Mouse (Mus musculus) adrenal gland, adult (tissue): ENCODE measurements around the gene Idua.

Experiments used
- DNase-seq, 2 experiments: peaks; one replicate each; pipeline ENCODE4 v3.0.0; 2022 to 2023; ENCODE audit warnings: low spot score in 1 of 2; ENCODE audit not compliant: inconsistent age in 2 of 2

Gene Idua

GRCm38 (mm10) chr5:108718051-108718450 is 57.9 kb downstream of the Idua start:
- peak in 1 of 2 experiments; percentile 3 for DNase-seq

DNA sequence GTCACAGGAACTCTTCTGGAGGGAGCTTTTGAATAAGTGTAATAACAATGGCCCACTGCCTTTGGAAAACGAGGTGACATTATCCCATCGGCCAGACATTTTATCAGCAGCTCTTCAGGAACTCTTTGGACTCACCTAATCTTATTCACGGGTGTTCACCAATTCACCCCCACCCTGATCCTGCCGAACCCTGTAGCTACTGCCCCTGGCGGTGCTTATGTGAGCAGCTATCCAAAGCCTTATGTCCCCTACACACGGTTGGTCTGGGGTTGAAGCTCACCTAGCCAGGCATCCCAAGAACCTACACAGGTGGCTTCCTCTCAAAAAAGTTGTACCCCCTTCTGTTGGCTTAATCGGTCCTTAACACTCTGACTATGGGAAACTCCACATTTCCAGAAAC is 59.6 kb downstream of the Idua start:
- DNase-seq = peak in 1 of 2 experiments; percentile 3

DNA sequence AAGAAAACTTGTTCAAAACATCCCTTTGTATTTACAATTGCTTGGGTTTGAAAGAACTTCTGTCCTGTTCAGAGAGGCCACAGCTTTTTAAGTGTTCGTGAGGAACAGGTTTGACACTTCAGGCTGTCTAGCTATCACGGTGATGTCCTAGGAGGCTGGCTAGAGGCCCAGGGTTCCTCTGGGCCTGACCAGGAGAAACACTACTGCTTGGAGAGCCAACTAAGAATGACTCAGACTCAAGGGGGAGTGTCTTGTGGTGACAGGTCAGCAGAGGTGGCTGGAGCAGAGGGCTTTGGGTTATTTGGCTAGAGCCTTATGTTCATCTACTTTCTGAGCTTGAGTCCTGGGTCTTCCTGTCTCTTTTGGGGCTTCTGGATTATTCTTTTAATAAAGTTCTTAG is 63.9 kb downstream of the Idua start:
- DNase-seq = peak; percentile 76 to 84

GRCm38 (mm10) chr5:108726557-108727248 is 66.6 kb downstream of the Idua start:
- DNase-seq = peak; percentile 79 to 92

GRCm38 (mm10) chr5:108727425-108727824 is 67.3 kb downstream of the Idua start:
- no peak for DNase-seq
